Mouse (Mus musculus) liver, embryonic 14.5 days (tissue): Measurements from ENCODE around the gene Pecam1.

Experiments used
- CTCF ChIP-seq: IDR thresholded peaks from 2 replicates; pipeline ENCODE4 v1.5.1; 2016; ENCODE audit warnings: antibody characterized with exemption, low read depth, control low read depth
- EP300 ChIP-seq: IDR thresholded peaks from 2 replicates; pipeline ENCODE4 v1.6.1; 2016; ENCODE audit warnings: antibody characterized with exemption, low read depth

DNA sequence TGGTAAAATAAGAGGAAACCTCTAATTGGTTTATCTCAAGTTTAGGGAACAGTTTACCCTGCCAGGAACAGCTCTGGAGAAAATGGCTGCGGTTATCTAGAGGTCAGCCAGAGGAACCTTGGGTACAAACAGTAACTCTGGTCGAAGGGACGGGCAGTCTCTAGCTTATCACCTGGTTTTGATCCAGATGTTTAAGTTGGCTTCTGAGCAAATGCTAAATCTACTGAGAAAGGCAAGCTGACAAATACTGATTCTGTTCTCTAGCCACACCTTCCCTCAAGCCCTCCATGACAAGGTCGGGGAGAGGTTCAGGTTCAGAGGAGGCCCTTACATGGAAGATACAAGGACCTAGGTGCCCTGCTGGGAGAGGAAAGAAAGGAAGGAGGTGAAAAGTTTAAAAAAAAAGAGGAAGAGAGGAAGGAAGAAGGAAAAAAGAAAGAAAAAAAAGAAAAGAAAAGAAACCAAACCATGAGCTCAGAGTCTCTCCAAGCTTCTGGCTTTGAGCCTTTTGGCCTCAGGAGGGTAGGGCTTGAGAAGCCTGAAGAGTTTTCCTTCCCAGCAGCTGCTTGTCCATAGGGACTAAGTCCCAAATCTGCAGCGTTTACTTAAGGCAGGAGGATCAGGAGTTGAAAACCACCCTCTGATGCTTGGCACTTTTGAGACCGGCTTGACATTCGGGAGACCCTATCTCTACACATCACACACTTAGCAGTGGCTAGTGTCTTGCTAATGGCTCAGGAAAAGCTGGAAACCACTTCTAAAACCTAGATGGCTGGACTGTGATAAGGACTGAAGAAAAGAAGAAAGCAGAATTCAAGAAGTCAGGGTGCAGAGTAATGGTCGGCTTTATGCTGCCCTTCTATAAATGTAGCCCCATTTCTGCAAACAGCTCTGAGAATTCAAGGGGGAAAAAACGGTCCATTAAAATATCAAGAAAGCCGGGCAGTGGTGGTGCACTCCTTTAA is 21.7 kb downstream of the Pecam1 start:
- TF ChIP-seq CTCF (no peak), EP300 (no peak)
